Mouse (Mus musculus) limb, embryonic 13.5 days (tissue): ENCODE data around the gene 4930524B15Rik. TPM values are rescaled to one million over a fixed set of nuclear protein-coding genes. Genes with fewer than 3 reads are reported as not detected.

Experiments
- ATAC-seq: fragments of 200-750 bp; cut with Nextera tagmentation; 2 replicates; pipeline ENCODE4 v1.8.0; 2017; ENCODE audit warnings: low read depth, moderate number of reproducible peaks, moderate TSS enrichment; ENCODE audit not compliant: low FRiP score
- H3K27ac ChIP-seq: fragments of 300-500 bp; sonication (generic); 2 replicates; pipeline ENCODE4 v1.5.1; 2015; ENCODE audit warnings: inconsistent platforms, mild to moderate bottlenecking, moderate library complexity
- H3K27me3 ChIP-seq: fragments of 300-500 bp; sonication (generic); 2 replicates; pipeline ENCODE4 v1.6.1; 2015; ENCODE audit warnings: mild to moderate bottlenecking, inconsistent platforms
- H3K36me3 ChIP-seq: fragments of 300-500 bp; sonication (generic); 2 replicates; pipeline ENCODE4 v1.6.1; 2015; ENCODE audit warnings: inconsistent platforms, mild to moderate bottlenecking, moderate library complexity
- H3K4me1 ChIP-seq: fragments of 300-500 bp; sonication (generic); 2 replicates; pipeline ENCODE4 v1.6.1; 2015; ENCODE audit warnings: inconsistent platforms
- H3K4me2 ChIP-seq: fragments of 300-500 bp; sonication (generic); replicated peaks from 2 replicates; pipeline ENCODE4 v1.6.1; 2015; ENCODE audit warnings: inconsistent platforms, mild to moderate bottlenecking, moderate library complexity
- H3K4me3 ChIP-seq: fragments of 300-500 bp; sonication (generic); 2 replicates; pipeline ENCODE4 v1.5.1; 2015; ENCODE audit warnings: moderate library complexity, mild to moderate bottlenecking, inconsistent platforms
- H3K9ac ChIP-seq: fragments of 300-500 bp; sonication (generic); 2 replicates; pipeline ENCODE4 v1.6.1; 2015; ENCODE audit warnings: mild to moderate bottlenecking, inconsistent platforms
- H3K9me3 ChIP-seq: fragments of 300-500 bp; sonication (generic); 2 replicates; pipeline ENCODE4 v1.6.1; 2016; ENCODE audit warnings: inconsistent platforms
- WGBS: fragments of 180-500 bp; shearing (Covaris S2); methylation state at CpG from one replicate; pipeline ENCODE4 v1.1.7; 2015; 5-methylcytosine and 5-hydroxymethylcytosine counted together
- polyA plus RNA-seq: library from polyadenylated mRNA; unstranded; fragments of >200 nt; fragmentation: Nextera tagmentation; extraction: Ambion mirVana; gene quantifications from 2 replicates; pipeline ENCODE4 v1.2.1, GENCODE M21; 2015

The 4930524B15Rik gene
- polyA plus RNA-seq, result 0.23 and 0.40 TPM in 2 replicates

DNA sequence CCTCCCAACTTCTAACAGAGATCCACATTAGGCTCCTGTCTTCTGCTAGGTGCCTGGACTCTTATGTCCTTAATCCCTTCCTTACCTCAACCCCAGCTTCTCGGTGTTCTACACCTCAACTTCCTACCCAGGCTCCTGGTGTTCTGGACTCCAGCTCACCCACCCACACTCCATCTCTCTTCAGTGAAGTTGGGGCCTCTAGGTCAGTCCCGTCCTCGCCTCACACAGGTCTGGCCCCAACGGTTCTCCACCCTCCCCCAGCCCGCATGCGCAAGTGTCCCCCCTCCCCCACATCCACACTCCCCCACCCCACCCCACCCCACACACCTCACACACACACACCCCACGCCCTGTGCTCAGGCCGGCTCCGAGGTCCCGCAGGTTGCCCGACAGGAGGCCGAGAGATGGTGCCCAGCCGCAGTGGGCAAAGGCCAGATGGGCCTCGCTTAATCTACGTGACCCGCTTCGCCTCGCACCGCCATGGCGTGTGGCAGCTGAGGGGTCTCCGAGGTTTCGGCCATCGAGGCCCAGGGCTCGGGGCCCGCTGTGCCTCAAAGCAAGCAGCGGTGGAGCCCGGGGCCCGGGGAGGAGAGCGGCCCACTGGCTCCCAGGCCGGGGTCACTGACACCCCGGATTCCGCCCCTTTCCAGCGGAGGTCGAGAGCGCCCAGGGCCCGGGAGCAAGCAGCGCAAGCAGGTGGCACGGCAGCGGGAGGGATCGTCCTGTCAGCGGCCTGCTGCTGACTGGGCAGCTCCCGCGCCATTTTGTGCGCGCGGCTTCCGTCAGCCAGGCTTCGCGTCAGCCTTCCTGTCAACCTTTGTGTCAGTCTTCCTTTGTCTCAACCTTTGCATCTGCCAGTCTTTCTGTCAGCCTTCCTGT, at the start of gene 4930524B15Rik:
Gene 4930524B15Rik, plus strand, starts transcription at position 337 of the 879 bp plus-strand sequence.
- no peaks in the 10 kb centered on the region for H3K27me3 ChIP-seq
- 0 out of 2 replicates have a peak, but pooled peaks cover 3% of the 10 kb centered on the region for H3K4me1 ChIP-seq
- WGBS, result 38% methylated on average over 49 of the region's 49 CpGs
- peak; percentile 57 for ATAC-seq
- H3K9ac ChIP-seq, result peak within 1 kb of the TSS; percentile 65
- H3K27ac ChIP-seq, result no peak within 1 kb of the TSS
- no peaks in the 10 kb centered on the region for H3K36me3 ChIP-seq
- H3K4me2 ChIP-seq, result peak within 1 kb of the TSS; percentile 67
- peak within 1 kb of the TSS; percentile 39 for H3K4me3 ChIP-seq
- H3K9me3 ChIP-seq, result no peaks in the 10 kb centered on the region

DNA sequence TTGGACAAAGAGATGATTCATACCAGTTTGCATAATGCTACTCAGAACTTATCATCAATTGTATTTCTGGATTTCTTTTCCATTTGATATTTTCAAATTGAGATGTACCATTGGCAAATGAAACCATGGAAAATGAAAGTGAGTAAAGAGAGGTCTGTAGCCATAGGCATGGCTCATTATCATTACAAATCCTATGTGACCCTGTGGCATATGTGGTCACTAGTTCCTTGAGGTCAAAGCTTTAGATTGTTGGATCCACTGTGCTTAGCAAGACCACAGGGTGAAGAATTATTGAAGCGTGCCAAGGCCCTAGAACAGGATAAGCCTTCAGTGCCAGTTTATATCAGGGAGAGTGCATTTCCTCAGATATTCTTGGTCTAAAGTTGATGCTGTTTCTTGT, 47.6 kb upstream of the 4930524B15Rik start:
- Histone ChIP-seq H3K4me1 (no peaks in the 10 kb centered on the region), H3K4me3 (no peak overlapping the region), H3K27me3 (no peaks in the 10 kb centered on the region), H3K36me3 (peaks cover 6% of the 10 kb centered on the region; the same call in 1 of the 2 replicates), H3K9ac (no peak overlapping the region), H3K27ac (no peak overlapping the region), H3K9me3 (no peaks in the 10 kb centered on the region), H3K4me2 (no peak overlapping the region)
- ATAC-seq, result no peak
- 90% methylated on average over 1 of the region's 1 CpGs for WGBS

- Histone ChIP-seq H3K4me1 (no peaks in the 10 kb centered on the region), H3K4me2 (no peak overlapping the region), H3K9me3 (no peaks in the 10 kb centered on the region), H3K9ac (no peak overlapping the region), H3K27me3 (no peaks in the 10 kb centered on the region), H3K36me3 (peaks cover 43% of the 10 kb centered on the region), H3K27ac (no peak overlapping the region), H3K4me3 (no peak overlapping the region)
- WGBS, result 93% methylated on average over 10 of the region's 10 CpGs
- no peak for ATAC-seq
Observed at GRCm38 (mm10) chr11:31930051-31930450, 35.3 kb upstream of the 4930524B15Rik start.

DNA sequence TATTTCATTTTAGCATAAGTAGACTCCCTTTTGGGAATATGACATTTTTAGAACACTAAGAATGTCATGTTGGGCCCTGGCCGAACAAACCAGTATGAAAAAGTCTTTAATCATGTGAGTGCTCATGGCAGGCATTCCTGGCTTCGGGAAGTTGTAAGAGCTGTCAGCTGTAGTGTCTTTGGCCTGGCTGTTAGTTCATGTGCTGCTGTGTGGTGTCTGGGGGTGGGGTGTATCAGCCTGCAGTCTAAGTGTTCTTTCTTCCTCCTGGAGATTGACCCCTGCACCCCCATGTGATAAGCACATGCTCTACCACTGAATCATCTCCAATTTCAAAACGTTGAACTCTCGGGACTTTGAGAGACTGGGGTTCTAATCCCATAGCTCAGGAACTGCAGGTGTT, 29.7 kb upstream of the 4930524B15Rik start:
- Histone ChIP-seq H3K4me3 (no peak overlapping the region), H3K4me2 (no peak overlapping the region), H3K9me3 (no peaks in the 10 kb centered on the region), H3K27me3 (no peaks in the 10 kb centered on the region), H3K9ac (no peak overlapping the region), H3K27ac (no peak overlapping the region), H3K4me1 (no peaks in the 10 kb centered on the region), H3K36me3 (peaks cover 8% of the 10 kb centered on the region)
- ATAC-seq, result no peak
- WGBS, result 43% methylated on average over 4 of the region's 4 CpGs

DNA sequence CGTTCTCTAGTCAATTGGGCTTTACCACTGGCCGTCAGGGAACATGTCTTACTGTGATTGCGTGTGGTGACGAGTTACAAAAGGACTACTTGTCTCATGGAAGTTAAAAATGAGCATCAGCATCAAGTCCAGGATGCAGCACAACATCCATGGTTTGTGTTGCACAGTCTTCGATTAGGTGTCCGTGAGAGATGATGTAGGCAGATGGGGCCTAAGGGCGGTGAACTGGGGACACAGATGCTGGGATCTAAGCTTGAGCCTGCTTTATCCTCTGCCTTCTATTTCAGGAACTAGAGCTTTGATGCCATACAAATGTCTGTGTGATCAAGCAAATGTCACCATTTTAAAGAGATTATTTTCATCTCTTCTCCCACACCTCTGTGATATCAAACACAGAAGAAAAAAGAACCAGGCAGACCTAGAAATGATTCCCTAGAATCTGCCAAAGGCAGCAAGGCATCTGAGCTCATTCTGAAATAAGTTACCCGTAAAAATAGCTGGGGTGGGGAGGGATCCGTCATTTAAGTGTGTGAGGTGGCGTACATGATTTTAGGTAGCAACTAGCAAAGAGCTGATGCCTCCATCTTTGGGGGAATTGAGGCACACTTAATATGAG, 28.4 kb upstream of the 4930524B15Rik start:
- WGBS, result 90% methylated on average over 10 of the region's 10 CpGs
- H3K4me3 ChIP-seq, result no peak overlapping the region
- ATAC-seq, result no peak
- H3K4me2 ChIP-seq, result no peak overlapping the region
- H3K36me3 ChIP-seq, result no peaks in the 10 kb centered on the region; the same call in 1 of the 2 replicates
- no peaks in the 10 kb centered on the region for H3K9me3 ChIP-seq
- no peak overlapping the region for H3K27ac ChIP-seq
- no peak overlapping the region for H3K9ac ChIP-seq
- no peaks in the 10 kb centered on the region for H3K27me3 ChIP-seq
- H3K4me1 ChIP-seq, result no peaks in the 10 kb centered on the region

DNA sequence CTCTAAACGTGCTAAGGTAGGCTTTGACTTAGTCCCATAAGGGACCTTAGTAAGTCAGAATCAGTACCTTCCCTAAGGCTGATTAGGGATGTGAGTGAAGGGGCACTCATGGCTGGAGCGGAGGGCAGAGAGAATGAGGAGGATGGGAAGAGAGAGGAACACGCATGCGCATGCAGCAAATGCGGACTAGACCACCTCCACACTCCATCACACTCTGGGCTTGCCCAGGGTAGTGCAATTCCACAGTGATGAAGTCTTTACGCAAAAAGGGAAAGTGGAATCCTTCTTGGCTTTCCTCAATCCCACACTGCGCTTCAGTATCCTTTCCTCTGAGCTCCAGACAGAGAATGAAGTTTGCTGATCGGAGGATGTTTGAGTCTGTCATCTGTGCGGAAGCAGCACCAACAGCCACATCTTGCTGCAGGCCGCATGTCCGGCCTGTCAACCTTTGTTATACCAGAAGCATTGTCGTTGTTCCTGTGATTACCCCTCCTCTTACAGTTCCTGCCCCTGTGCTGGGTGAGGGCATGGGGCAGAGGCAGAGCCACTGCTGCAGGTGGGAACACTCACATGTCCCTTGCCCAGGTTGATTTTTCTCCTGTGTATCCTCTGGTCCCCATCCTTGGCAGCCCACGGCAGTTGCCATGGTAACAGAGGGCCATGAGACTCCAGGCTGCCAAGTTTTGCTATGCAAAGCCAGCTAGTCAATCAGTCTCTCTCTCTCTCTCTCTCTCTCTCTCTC, 24.3 kb upstream of the 4930524B15Rik start:
- no peak overlapping the region for H3K4me2 ChIP-seq
- H3K4me3 ChIP-seq, result no peak overlapping the region
- WGBS, result 79% methylated on average over 13 of the region's 13 CpGs
- H3K27me3 ChIP-seq, result no peaks in the 10 kb centered on the region
- H3K9me3 ChIP-seq, result peaks cover 4% of the 10 kb centered on the region; the same call in 1 of the 2 replicates
- H3K9ac ChIP-seq, result no peak overlapping the region
- no peak overlapping the region for H3K27ac ChIP-seq
- ATAC-seq, result no peak
- H3K4me1 ChIP-seq, result no peaks in the 10 kb centered on the region
- H3K36me3 ChIP-seq, result no peaks in the 10 kb centered on the region

GRCm38 (mm10) chr11:31941640-31942638, 23.5 kb upstream of the 4930524B15Rik start:
- Histone ChIP-seq H3K27ac (no peak overlapping the region), H3K9ac (no peak overlapping the region), H3K36me3 (no peaks in the 10 kb centered on the region), H3K9me3 (peaks cover 4% of the 10 kb centered on the region; the same call in 1 of the 2 replicates), H3K27me3 (no peaks in the 10 kb centered on the region), H3K4me3 (no peak overlapping the region), H3K4me2 (no peak overlapping the region), H3K4me1 (no peaks in the 10 kb centered on the region)
- WGBS, result 72% methylated on average over 4 of the region's 4 CpGs
- ATAC-seq, result no peak

- Histone ChIP-seq H3K4me3 (no peak overlapping the region), H3K9ac (no peak overlapping the region), H3K4me1 (peaks cover 11% of the 10 kb centered on the region), H3K4me2 (no peak overlapping the region), H3K27ac (no peak overlapping the region), H3K9me3 (peaks cover 4% of the 10 kb centered on the region; the same call in 1 of the 2 replicates), H3K27me3 (peaks cover 10% of the 10 kb centered on the region; the same call in 1 of the 2 replicates), H3K36me3 (no peaks in the 10 kb centered on the region)
- WGBS, result 74% methylated on average over 3 of the region's 3 CpGs
- no peak for ATAC-seq
Observed at GRCm38 (mm10) chr11:31945471-31945870, 19.9 kb upstream of the 4930524B15Rik start.

DNA sequence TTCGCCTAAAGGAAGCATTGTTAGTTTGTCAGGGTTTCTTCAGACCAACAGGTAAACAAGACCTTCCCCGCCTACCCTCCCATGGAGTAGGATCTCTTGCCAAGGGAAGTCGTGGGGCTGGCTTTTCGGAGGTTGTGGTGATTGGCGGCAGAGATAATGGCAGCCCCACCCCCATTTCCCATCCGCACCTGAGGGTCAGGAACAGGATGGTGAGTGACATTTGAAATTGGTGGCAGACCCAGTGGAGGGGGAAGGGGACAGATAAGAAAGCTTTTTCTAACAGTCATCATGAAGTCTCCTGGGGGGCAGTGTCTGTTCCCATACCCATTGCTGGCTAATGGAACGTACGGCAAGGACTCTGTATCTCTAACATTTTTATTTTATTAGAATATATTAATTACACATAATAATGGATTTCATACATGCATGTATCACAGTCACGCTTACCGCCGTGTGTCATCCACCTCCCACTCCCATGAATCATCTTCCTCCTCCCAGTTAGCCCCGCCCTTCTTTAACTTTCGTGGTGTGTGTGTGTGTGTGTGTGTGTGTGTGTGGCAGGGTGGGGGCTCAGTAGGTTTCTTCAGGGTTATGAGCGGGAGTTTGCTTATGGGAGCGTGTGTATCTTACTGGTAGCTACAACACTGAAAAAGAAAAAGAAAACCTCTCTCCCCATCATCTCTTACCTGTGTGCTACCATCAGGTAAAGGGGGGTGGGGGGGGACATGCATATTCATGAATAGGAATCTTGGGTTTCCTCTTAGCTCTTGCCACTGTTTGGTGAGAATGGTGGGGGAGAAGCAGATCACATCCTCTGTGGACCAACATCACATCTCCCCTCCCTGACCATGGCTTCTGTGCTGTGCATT, 16.7 kb upstream of the 4930524B15Rik start:
- peak overlapping the region; percentile 65 for H3K4me2 ChIP-seq
- peaks cover 4% of the 10 kb centered on the region; the same call in 1 of the 2 replicates for H3K9me3 ChIP-seq
- no peak overlapping the region for H3K9ac ChIP-seq
- peaks cover 11% of the 10 kb centered on the region for H3K4me1 ChIP-seq
- peaks cover 24% of the 10 kb centered on the region; the same call in 1 of the 2 replicates for H3K27me3 ChIP-seq
- ATAC-seq, result peak; percentile 44; the same call in 1 of the 2 replicates
- no peak overlapping the region for H3K27ac ChIP-seq
- no peaks in the 10 kb centered on the region for H3K36me3 ChIP-seq
- H3K4me3 ChIP-seq, result peak overlapping the region; percentile 41
- 20% methylated on average over 15 of the region's 15 CpGs for WGBS

GRCm38 (mm10) chr11:31949331-31949785, 16.0 kb upstream of the 4930524B15Rik start:
- H3K9ac ChIP-seq, result peak overlapping the region; percentile 53
- peak overlapping the region; percentile 65 for H3K4me2 ChIP-seq
- no peak overlapping the region for H3K27ac ChIP-seq
- no peaks in the 10 kb centered on the region for H3K36me3 ChIP-seq
- peaks cover 11% of the 10 kb centered on the region for H3K4me1 ChIP-seq
- no peaks in the 10 kb centered on the region for H3K9me3 ChIP-seq
- peaks cover 24% of the 10 kb centered on the region; the same call in 1 of the 2 replicates for H3K27me3 ChIP-seq
- peak overlapping the region; percentile 41 for H3K4me3 ChIP-seq
- peak; percentile 73 for ATAC-seq
- 3% methylated on average over 17 of the region's 17 CpGs for WGBS
